Comparison of ENCODE assay signal across 24 mouse cellular contexts in the genomic region with DNA sequence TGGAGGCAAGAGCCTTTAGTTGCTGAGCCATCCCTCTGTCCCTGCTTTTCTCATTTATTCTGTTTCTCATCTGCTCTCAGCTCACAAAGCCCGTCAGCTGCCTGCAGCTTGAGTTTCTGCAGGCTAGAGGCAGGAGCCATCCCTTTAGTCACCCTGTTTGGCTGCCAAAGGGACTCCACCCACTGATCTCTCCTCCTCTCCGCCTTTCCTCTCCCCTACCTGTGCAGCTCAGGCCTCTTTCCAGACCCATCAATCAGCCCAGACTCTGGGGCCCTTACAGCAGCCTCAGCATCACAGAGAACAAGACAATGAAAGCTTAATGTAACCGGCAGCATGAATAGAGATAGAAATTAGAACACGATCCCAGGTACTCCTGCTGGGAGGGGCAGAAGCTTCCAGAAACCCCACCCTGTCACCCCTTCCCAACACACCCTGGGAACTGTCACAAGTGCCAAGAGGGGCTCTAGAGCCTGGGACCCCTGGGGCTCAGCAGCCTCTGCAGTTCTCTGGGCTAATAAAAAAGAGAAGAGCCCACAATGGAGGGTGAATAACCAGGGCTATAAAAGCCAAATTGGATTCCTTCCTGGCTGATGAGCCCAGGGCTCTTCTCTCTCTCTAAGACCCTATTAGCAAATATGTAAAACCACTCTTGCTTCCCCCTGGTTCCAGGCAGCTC. TPM values are rescaled to one million over a fixed set of nuclear protein-coding genes. Genes with fewer than 3 reads are reported as not detected.
DNase-seq lines count a peak whose midpoint lies in the region; ATAC-seq and TF ChIP-seq lines count a peak whose summit lies in the region.
"Had no signal": no experiment of that assay in that cellular context is flagged by ENCODE, and none has a peak within 500 bp of the region (broad histone marks: within the 10 kb centered on the region; RNA-seq: fewer than 3 reads in every experiment).

No protein-coding gene starts in this region.

- H3K9ac ChIP-seq in forebrain, postnatal 0 days: peak overlapping the region; percentile 10; the same call in 1 of the 2 replicates
- no peak overlapping the region for H3K9ac ChIP-seq in forebrain, embryonic 14.5 days (ENCODE audit: low read length)
- no peak overlapping the region for H3K9ac ChIP-seq in neural tube, embryonic 11.5 days (ENCODE audit: low read length)
- no peak overlapping the region for H3K9ac ChIP-seq in midbrain, postnatal 0 days (replicated peaks; ENCODE audit: low read length, poor library complexity, severe bottlenecking)
- H3K9ac ChIP-seq: intestine, embryonic 15.5 days had no signal

- no peak overlapping the region; the same call in 1 of the 2 replicates for H3K27ac ChIP-seq in forebrain, postnatal 0 days (ENCODE audit: low read depth, low read length)
- H3K27ac ChIP-seq in forebrain, embryonic 14.5 days (ENCODE audit: low read depth, low read length): no peak overlapping the region
- peak overlapping the region; percentile 39 for H3K27ac ChIP-seq in neural tube, embryonic 11.5 days (ENCODE audit: low read depth, low read length)
- peak overlapping the region; percentile 55 for H3K27ac ChIP-seq in midbrain, postnatal 0 days (ENCODE audit: low read depth, low read length)
- H3K27ac ChIP-seq: intestine, embryonic 15.5 days had no signal

- no peak overlapping the region for H3K4me2 ChIP-seq in forebrain, postnatal 0 days (ENCODE audit: low read depth)
- H3K4me2 ChIP-seq in forebrain, embryonic 14.5 days (ENCODE audit: low read length): no peak overlapping the region
- H3K4me2 ChIP-seq in neural tube, embryonic 11.5 days (ENCODE audit: low read depth): no peak overlapping the region
- no peak overlapping the region for H3K4me2 ChIP-seq in midbrain, postnatal 0 days (ENCODE audit: low read depth, low read length, poor library complexity, severe bottlenecking)
- H3K4me2 ChIP-seq: intestine, embryonic 15.5 days; liver, embryonic 11.5 days had no signal

- TF ChIP-seq CTCF in forebrain, postnatal 0 days (IDR thresholded peaks at IDR 0.05; ENCODE audit: low read depth): no peak
- no peak for TF ChIP-seq CTCF in midbrain, postnatal 0 days (IDR thresholded peaks at IDR 0.05)

- no peaks in the 10 kb centered on the region; the same call in 1 of the 2 replicates for H3K36me3 ChIP-seq in forebrain, postnatal 0 days (ENCODE audit: insufficient read depth)
- 0 out of 2 replicates have a peak, but pooled peaks cover 4% of the 10 kb centered on the region for H3K36me3 ChIP-seq in forebrain, embryonic 14.5 days (ENCODE audit: control insufficient read depth, insufficient read depth, low read length)
- H3K36me3 ChIP-seq in neural tube, embryonic 11.5 days (ENCODE audit: control insufficient read depth, insufficient read depth, low read length): no peaks in the 10 kb centered on the region; the same call in 1 of the 2 replicates
- H3K36me3 ChIP-seq in midbrain, postnatal 0 days (ENCODE audit: insufficient read depth, low read length): no peaks in the 10 kb centered on the region; the same call in 1 of the 2 replicates
- H3K36me3 ChIP-seq: intestine, embryonic 15.5 days had no signal

- DNase-seq in forebrain, postnatal 0 days: no peak
- DNase-seq in forebrain, embryonic 14.5 days (ENCODE audit: low spot score): no peak
- DNase-seq in neural tube, embryonic 11.5 days (ENCODE audit: low spot score): no peak
- DNase-seq in neural tube, embryonic 10.5 days (ENCODE audit: extremely low spot score, low spot score): no peak
- DNase-seq in midbrain, postnatal 0 days (ENCODE audit: low spot score): no peak
- DNase-seq in Muller cell, postnatal 12 days (ENCODE audit: inconsistent ontology term): no peak
- no peak for DNase-seq in left cerebral cortex, adult 18-20 months (ENCODE audit: low spot score in 2 of 2)
- DNase-seq: cerebellum, adult 8-10 months; gastrocnemius, postnatal 14 days; heart, adult 18-20 months; heart, postnatal 36 days; kidney, adult 9 months; kidney, postnatal 36 days; layer of hippocampus, adult 9-11 months; lung, adult 18-20 months; lung, postnatal 14 days; thymus, postnatal 14 days had no signal

- ATAC-seq in forebrain, postnatal 0 days: peak; percentile 19; the same call in 1 of the 2 replicates
- ATAC-seq in forebrain, embryonic 14.5 days: no peak
- ATAC-seq in neural tube, embryonic 11.5 days (ENCODE audit: insufficient read depth, low FRiP score, low TSS enrichment): peak; percentile 28; the same call in 1 of the 2 replicates
- peak; percentile 42; the same call in 1 of the 2 replicates for ATAC-seq in midbrain, postnatal 0 days (ENCODE audit: low FRiP score)
- ATAC-seq: intestine, embryonic 15.5 days had no signal

- no peak overlapping the region for H3K4me3 ChIP-seq in forebrain, postnatal 0 days (ENCODE audit: low read depth, low read length)
- H3K4me3 ChIP-seq in forebrain, embryonic 14.5 days (ENCODE audit: low read depth, low read length): no peak overlapping the region
- no peak overlapping the region for H3K4me3 ChIP-seq in neural tube, embryonic 11.5 days (ENCODE audit: low read depth, low read length)
- no peak overlapping the region for H3K4me3 ChIP-seq in midbrain, postnatal 0 days (ENCODE audit: low read depth, low read length)
- H3K4me3 ChIP-seq: intestine, embryonic 15.5 days; myocyte had no signal

- no peaks in the 10 kb centered on the region for H3K9me3 ChIP-seq in forebrain, postnatal 0 days (ENCODE audit: low read length)
- no peaks in the 10 kb centered on the region for H3K9me3 ChIP-seq in forebrain, embryonic 14.5 days (replicated peaks; ENCODE audit: control insufficient read depth, low read length)
- H3K9me3 ChIP-seq in neural tube, embryonic 11.5 days (ENCODE audit: control insufficient read depth, low read length): no peaks in the 10 kb centered on the region
- H3K9me3 ChIP-seq in midbrain, postnatal 0 days (ENCODE audit: low read length): no peaks in the 10 kb centered on the region
- H3K9me3 ChIP-seq: intestine, embryonic 15.5 days had no signal

- WGBS in forebrain, postnatal 0 days: 20% methylated on average over 4 of the region's 4 CpGs
- WGBS in forebrain, embryonic 14.5 days: 13% methylated on average over 4 of the region's 4 CpGs
- 8% methylated on average over 4 of the region's 4 CpGs for WGBS in neural tube, embryonic 11.5 days
- WGBS in midbrain, postnatal 0 days: 19% methylated on average over 4 of the region's 4 CpGs

- 0 out of 2 replicates have a peak, but pooled peaks cover 4% of the 10 kb centered on the region for H3K27me3 ChIP-seq in forebrain, postnatal 0 days (ENCODE audit: insufficient read depth, low read length)
- H3K27me3 ChIP-seq in forebrain, embryonic 14.5 days (replicated peaks; ENCODE audit: control insufficient read depth, insufficient read depth, low read length): peaks cover 4% of the 10 kb centered on the region
- peaks cover 8% of the 10 kb centered on the region for H3K27me3 ChIP-seq in neural tube, embryonic 11.5 days (ENCODE audit: control insufficient read depth, insufficient read depth, low read length)
- H3K27me3 ChIP-seq in midbrain, postnatal 0 days (ENCODE audit: insufficient read depth, low read length): peaks cover 3% of the 10 kb centered on the region; the same call in 1 of the 2 replicates

- peaks cover 5% of the 10 kb centered on the region; the same call in 1 of the 2 replicates for H3K4me1 ChIP-seq in forebrain, postnatal 0 days (ENCODE audit: insufficient read depth)
- peaks cover 9% of the 10 kb centered on the region; the same call in 1 of the 2 replicates for H3K4me1 ChIP-seq in forebrain, embryonic 14.5 days (ENCODE audit: control insufficient read depth, insufficient read depth, low read length)
- H3K4me1 ChIP-seq in neural tube, embryonic 11.5 days (ENCODE audit: control insufficient read depth, insufficient read depth, low read length): peaks cover 12% of the 10 kb centered on the region
- peaks cover 10% of the 10 kb centered on the region; the same call in 1 of the 2 replicates for H3K4me1 ChIP-seq in midbrain, postnatal 0 days (ENCODE audit: insufficient read depth, low read length)
- H3K4me1 ChIP-seq: intestine, embryonic 15.5 days had no signal

RNA-seq across cellular contexts. Expression of a gene that starts 10.8 kb away (rescaled TPM):
- 13.2 and 17.3 TPM in 2 replicates for total RNA-seq in forebrain, postnatal 0 days (2014; rRNA removed)
- polyA plus RNA-seq in forebrain, postnatal 0 days (2015; fragmentation: Nextera tagmentation; extraction: Ambion mirVana): 4.1 and 6.1 TPM in 2 replicates
- polyA plus RNA-seq in forebrain, embryonic 14.5 days (2014; fragmentation: Nextera tagmentation; extraction: Ambion mirVana): 7.2 and 9.5 TPM in 2 replicates
- 13.1 and 14.2 TPM in 2 replicates for polyA plus RNA-seq in neural tube, embryonic 11.5 days (2014; fragmentation: Nextera tagmentation; extraction: Ambion mirVana)
- total RNA-seq in midbrain, postnatal 0 days (2014; rRNA removed): 19.7 and 25.1 TPM in 2 replicates
- polyA plus RNA-seq in midbrain, postnatal 0 days (2015; fragmentation: Nextera tagmentation; extraction: Ambion mirVana): 6.8 and 7.8 TPM in 2 replicates
- 10 to 100 TPM; 23.4 to 30.0 TPM for total RNA-seq in left cerebral cortex, adult 18-20 months (2021)
- total RNA-seq: CH12.LX; common myeloid progenitor, adult 5-6 weeks; heart, adult 18-20 months; heart, postnatal 36 days; megakaryocyte, adult 5-6 weeks; MEL had no signal
- polyA plus RNA-seq: liver, embryonic 11.5 days had no signal

Comparison
In these comparisons a context has a peak if more than half of its experiments do, and no peak if none do; other contexts are left out.
1. H3K27ac ChIP-seq: peak in neural tube, embryonic 11.5 days (single experiment) and midbrain, postnatal 0 days (single experiment); none in forebrain, postnatal 0 days (single experiment) and forebrain, embryonic 14.5 days (single experiment).